20 mouse cellular contexts compared by ENCODE assay signal in the genomic region with DNA sequence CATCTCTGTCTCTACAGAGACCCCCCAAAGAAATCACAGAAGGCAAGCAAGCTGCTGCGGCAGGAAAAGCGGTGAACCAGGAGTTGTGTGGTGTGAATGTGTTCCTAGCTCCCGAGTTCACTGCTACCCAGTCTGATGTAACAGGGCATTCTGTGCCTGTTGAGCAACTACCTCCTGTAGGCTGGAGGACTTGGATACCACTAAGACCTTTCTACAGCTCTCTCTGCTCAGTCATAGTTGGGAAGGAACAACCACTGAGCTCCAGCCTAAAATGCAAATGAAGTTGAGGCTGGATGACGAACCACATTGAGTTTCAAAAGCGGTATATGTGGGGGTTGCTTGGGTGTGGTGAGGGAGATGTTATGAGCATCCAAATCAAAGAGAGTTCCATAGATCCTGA.
"Had no signal": no experiment of that assay in that cellular context is flagged by ENCODE, and none has a peak within 500 bp of the region (broad histone marks: within the 10 kb centered on the region; RNA-seq: fewer than 3 reads in every experiment).

No protein-coding gene starts in this region.

- DNase-seq: kidney, adult 18-20 months; kidney, adult 9 months; kidney, postnatal 14 days; kidney, postnatal 4 days; layer of hippocampus, adult 9-11 months; left cerebral cortex, postnatal 4 days; liver, postnatal 0 days; midbrain, embryonic 14.5 days; thymus, adult 2 months; thymus, postnatal 14 days; thymus, postnatal 4 days had no signal

- H3K4me3 ChIP-seq: left cerebral cortex, adult 2 months; limb, embryonic 12.5 days; limb, embryonic 15.5 days; lung, embryonic 15.5 days; neural tube, embryonic 13.5 days had no signal

- H3K27ac ChIP-seq: left cerebral cortex, adult 2 months; limb, embryonic 12.5 days; limb, embryonic 15.5 days; liver, embryonic 14.5 days; lung, embryonic 15.5 days; neural tube, embryonic 13.5 days had no signal

- H3K9ac ChIP-seq: limb, embryonic 12.5 days; limb, embryonic 15.5 days; liver, embryonic 14.5 days; liver, postnatal 0 days; lung, embryonic 15.5 days; neural tube, embryonic 13.5 days had no signal

- H3K4me1 ChIP-seq: limb, embryonic 15.5 days; neural tube, embryonic 13.5 days had no signal

- ATAC-seq: inflammation-experienced regulatory T-cells, adult 6 months; intestine, embryonic 16.5 days; liver, postnatal 0 days had no signal

- H3K4me2 ChIP-seq: limb, embryonic 12.5 days; limb, embryonic 15.5 days; liver, embryonic 11.5 days; lung, embryonic 15.5 days; neural tube, embryonic 13.5 days had no signal

- H3K9me3 ChIP-seq: limb, embryonic 12.5 days; limb, embryonic 15.5 days; lung, embryonic 15.5 days; neural tube, embryonic 13.5 days had no signal

- H3K36me3 ChIP-seq: limb, embryonic 12.5 days; limb, embryonic 15.5 days; lung, embryonic 15.5 days; neural tube, embryonic 13.5 days had no signal

- H3K27me3 ChIP-seq: limb, embryonic 12.5 days; limb, embryonic 15.5 days; lung, embryonic 15.5 days; neural tube, embryonic 13.5 days had no signal
